In genomic region chr3:133877310-133877709, GRCm38 (mm10) we compare ENCODE assay signal across 8 mouse cellular contexts.
DNase-seq lines count a peak whose midpoint lies in the region; ATAC-seq lines count a peak whose summit lies in the region.

No protein-coding gene starts in this region.

- H3K4me2 ChIP-seq in embryonic facial prominence, embryonic 12.5 days (replicated peaks), result peak overlapping the region; percentile 46; the same call in 1 of the 2 replicates
- H3K4me2 ChIP-seq in midbrain, embryonic 12.5 days (replicated peaks), result peak overlapping the region; percentile 43

- H3K27ac ChIP-seq in embryonic facial prominence, embryonic 12.5 days, result peak overlapping the region; percentile 66
- peak overlapping the region; percentile 85 for H3K27ac ChIP-seq in midbrain, embryonic 12.5 days (replicated peaks)

- WGBS in embryonic facial prominence, embryonic 12.5 days, result 37% methylated on average over 5 of the region's 5 CpGs
- WGBS in midbrain, embryonic 12.5 days, result 51% methylated on average over 5 of the region's 5 CpGs

- H3K27me3 ChIP-seq in embryonic facial prominence, embryonic 12.5 days, result no peaks in the 10 kb centered on the region
- H3K27me3 ChIP-seq in midbrain, embryonic 12.5 days, result no peaks in the 10 kb centered on the region

- no peak overlapping the region for H3K9ac ChIP-seq in embryonic facial prominence, embryonic 12.5 days
- H3K9ac ChIP-seq in midbrain, embryonic 12.5 days (replicated peaks), result no peak overlapping the region

- no peaks in the 10 kb centered on the region for H3K36me3 ChIP-seq in embryonic facial prominence, embryonic 12.5 days
- no peaks in the 10 kb centered on the region for H3K36me3 ChIP-seq in midbrain, embryonic 12.5 days

- 0 out of 2 replicates have a peak overlapping the region, but pooled peaks have one; percentile 17 for H3K4me3 ChIP-seq in embryonic facial prominence, embryonic 12.5 days
- H3K4me3 ChIP-seq in midbrain, embryonic 12.5 days, result no peak overlapping the region

- no peak for ATAC-seq in embryonic facial prominence, embryonic 12.5 days (ENCODE audit: insufficient number of reproducible peaks, insufficient read depth, low FRiP score, low TSS enrichment)
- ATAC-seq in midbrain, embryonic 12.5 days (ENCODE audit: low FRiP score, low read depth), result peak; percentile 39
- no peak for ATAC-seq in monocyte, adult 5-6 weeks (replicated peaks; ENCODE audit: insufficient number of reproducible peaks, low FRiP score, low TSS enrichment, poor library complexity, severe bottlenecking)

- peaks cover 10% of the 10 kb centered on the region for H3K4me1 ChIP-seq in embryonic facial prominence, embryonic 12.5 days
- H3K4me1 ChIP-seq in midbrain, embryonic 12.5 days, result peaks cover 12% of the 10 kb centered on the region

- H3K9me3 ChIP-seq in embryonic facial prominence, embryonic 12.5 days, result no peaks in the 10 kb centered on the region
- H3K9me3 ChIP-seq in midbrain, embryonic 12.5 days, result no peaks in the 10 kb centered on the region

- DNase-seq in cerebellum, postnatal 10 days, result peak; percentile 73 to 74
- DNase-seq in cerebellum, adult 11 months, result no peak
- peak; percentile 7 for DNase-seq in kidney, adult 11 months
- DNase-seq in natural killer cell, adult 2 months (ENCODE audit: low spot score in 2 of 2), result no peak
- DNase-seq in frontal cortex, postnatal 14 days (ENCODE audit: low spot score in 2 of 2), result no peak

Comparison
In these comparisons a context has a peak if more than half of its experiments do, and no peak if none do; other contexts are left out.
1. DNase-seq: peak in cerebellum, postnatal 10 days (2 of 2) and kidney, adult 11 months (single experiment); none in cerebellum, adult 11 months (single experiment), natural killer cell, adult 2 months (0 of 2) and frontal cortex, postnatal 14 days (0 of 2).